Mouse (Mus musculus) lung, postnatal 25 days (tissue): ENCODE measurements at regions not wholly inside any gene's neighbourhood (a gene's known extent, or its start where the extent isn't known, plus 50 kb on each side); places are given as distances from the start of the nearest gene placed in this dataset.

Experiments
- DNase-seq: peaks from one replicate; pipeline ENCODE4 v3.0.0; 2022; ENCODE audit warnings: low spot score

- DNase-seq: peak; percentile 52
Measured at GRCm38 (mm10) chr1:137751446-137751961, 424.0 kb downstream of the Ptprc start.

DNA sequence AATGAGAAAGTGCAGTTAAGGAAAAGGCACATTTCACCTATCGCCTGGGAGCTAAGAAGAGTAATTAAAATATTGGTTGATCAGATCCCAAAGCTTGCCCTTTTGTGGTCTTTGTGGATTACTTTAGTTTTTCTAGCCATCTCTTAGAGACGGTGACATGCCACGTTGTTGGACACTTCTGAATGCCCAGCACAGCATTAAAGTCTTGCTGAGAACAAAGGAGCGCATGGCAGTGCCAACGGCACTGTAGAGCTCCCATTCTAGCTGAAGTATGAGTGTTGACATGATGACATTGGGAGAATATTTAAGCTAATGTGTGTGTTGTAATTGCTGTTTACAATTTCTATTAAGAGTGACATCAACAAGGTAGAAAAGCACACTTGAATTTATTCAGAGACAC is 424.6 kb downstream of the Ptprc start:
- DNase-seq: no peak

DNA sequence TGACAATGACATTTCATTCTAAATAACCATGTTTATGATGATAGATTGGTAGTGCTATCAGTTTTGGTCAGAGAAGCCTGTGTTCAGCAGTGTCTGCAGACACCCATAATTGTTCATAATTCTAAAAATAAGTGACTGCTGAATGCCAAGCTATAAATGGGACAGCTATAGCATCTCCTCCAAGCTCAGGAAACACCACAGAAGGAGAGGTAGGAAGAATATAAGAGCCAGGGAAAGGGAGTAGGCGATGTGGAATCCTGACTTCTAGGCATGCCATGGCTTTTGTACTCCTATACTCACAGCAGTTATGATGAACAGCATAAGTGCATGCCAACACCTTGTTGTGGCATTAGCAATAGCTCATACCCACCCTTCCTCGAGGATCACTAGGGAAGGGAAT is 429.4 kb downstream of the Ptprc start:
- DNase-seq: no peak

DNA sequence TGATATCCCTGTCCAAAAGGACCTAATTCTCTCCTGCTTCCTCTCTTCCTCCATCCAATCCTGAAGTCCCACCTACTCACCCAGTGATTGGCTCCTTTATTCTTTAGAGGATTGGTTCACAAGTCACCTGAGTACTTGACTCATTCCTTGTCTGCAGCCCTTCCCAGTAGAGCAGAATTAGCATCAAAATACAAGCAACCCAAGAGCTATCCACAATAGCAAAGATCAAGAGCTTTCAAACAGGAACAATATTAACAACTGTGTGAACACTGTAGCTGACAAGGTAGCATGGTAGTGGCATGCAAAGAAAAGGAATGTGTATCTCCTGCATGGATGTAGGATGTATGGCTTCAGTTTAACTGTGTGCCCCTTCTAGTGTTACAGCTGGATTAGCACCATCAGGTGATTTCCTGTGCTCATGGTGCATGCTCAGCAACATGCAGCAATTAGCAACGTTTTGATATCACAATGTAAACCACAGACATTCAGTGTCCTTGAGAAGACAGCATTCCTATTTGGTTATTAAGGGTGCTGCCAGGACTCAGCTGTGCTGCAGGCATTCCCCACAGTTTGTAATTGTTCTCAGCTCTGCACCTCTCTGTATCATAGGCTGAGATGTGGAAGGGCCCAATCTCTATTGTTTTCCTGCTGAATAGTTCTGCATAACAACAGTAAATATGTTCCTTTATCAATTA is 437.2 kb downstream of the Ptprc start:
- no peak for DNase-seq

DNA sequence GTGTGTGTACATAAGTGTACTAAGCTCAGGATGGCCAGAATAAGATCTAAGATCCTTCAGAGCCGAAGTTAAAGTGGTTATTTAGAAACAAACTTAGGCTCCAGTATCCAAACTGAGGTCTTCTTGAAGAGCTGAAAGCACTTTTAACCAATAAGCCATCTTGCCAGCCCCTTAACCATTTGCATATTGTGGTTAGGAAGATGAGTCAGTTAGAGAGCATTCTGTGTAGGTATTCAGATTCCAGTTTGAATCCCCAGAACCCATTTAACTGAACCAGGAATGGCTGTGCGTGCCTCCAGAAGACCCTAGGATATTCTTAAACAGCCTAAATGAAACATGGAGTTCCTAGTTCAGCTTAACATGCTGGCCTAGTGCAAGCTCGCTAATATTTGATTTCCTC is 471.6 kb downstream of the Ptprc start:
- no peak for DNase-seq

DNA sequence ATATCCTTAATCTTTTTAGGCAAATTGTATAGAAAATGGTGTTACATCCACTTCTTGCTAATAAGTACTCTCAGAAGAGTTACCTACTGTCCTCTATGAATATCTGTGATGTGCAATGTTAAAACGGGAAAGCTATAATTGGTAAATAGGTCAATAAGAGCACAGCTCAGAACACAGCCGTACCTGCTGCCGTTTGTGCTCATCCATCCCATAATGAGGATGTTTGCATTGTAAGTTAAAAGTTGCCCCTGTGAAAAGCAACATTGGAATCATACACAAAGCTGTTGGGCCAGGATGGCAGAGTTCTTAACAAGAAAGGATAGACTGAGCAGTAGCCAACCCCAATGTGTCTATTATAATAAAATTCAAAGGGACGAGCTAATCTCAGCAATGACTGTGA is 476.6 kb downstream of the Ptprc start:
- DNase-seq: no peak

DNA sequence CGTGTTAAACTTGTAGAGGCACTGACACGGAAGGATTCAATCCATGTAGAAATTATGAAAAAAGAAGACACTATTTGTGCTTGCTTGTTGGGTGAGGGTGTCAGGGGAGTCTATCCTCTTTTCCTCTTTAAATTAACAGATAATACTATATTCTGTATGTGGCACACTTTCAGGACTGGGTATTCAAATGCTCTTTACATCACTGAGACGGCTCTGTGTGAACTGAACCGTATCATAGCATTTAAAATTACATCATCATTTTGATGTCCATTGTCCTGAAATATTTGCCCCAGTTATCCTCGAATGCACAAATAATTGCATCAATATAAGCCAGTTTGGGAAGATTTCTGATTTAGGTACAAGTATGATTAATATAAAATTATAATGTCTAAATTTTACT is 478.2 kb downstream of the Ptprc start:
- DNase-seq: no peak

DNA sequence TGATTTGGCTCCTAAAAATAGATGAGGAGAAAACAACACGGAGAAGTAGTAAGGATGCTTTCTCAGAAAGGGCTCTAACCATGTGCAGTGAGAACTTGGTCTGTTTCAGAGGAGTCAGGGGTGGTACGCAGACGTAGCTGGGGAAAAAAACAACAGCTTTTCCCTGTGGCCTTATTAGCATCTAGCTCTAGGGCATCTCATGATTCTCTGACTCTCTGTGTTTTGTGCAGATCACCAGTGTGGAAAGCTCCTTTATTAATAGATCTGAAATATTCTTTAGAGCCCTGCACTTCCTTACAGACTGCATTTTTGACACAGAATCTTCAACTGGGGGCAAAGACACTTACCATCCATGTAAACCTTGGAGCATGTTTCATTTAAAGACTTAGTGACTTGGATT is 478.7 kb downstream of the Ptprc start:
- DNase-seq: no peak

- no peak for DNase-seq
Measured at GRCm38 (mm10) chr1:137695751-137696150, 479.8 kb downstream of the Ptprc start.

DNA sequence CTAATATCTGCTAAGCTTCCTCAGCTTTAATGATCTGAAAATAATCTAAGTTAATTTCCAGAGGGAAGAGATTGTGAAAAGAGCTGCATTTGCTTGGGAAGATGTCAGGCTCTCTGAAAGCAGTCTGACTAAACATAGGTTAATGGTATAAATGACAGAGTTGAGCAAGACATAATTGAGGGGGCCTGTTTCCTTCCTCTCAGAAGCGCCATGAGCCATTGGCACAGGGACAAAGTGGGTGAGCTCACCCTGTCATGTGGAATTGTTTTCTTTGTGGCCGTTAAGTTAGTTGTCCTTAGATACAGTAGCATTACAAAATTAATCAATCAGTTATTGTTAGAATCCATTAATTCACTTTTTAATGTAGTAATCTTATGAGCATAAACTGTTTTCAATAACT is 483.0 kb downstream of the Ptprc start:
- no peak for DNase-seq

DNA sequence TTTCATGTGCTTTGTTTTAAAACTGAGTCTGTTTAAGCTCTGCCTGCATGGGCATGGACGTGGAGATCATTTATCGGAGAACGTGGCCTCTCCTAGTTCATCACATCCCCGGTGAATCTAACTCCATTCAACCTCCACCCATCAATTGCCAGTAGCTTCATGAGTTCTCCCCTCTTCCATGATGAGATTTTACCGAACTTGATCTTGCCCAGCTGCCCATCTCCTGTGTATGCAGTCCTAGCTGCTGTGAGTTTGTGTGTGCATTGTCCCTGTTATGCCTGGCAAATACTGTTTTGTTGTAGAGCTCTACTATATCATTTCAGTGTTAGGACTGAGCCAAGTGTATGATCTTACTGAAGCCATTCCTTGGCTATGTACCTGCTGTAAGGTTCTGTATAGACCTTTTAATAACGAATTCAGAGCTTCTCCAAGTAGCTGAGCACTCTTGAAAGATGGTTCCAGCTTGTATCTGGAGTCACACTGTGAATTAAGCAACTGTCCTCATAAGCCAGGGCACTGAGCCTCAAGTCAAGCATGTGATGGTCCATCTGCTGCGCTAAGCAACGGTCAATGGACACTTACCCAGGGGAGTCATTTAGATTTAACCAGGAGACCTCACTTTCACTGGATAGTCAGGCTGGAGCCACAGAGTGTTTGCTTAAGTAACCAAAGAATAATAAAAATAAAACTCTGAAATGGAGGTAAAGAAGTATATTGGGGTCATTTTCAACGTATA is 484.5 kb downstream of the Ptprc start:
- DNase-seq: no peak

DNA sequence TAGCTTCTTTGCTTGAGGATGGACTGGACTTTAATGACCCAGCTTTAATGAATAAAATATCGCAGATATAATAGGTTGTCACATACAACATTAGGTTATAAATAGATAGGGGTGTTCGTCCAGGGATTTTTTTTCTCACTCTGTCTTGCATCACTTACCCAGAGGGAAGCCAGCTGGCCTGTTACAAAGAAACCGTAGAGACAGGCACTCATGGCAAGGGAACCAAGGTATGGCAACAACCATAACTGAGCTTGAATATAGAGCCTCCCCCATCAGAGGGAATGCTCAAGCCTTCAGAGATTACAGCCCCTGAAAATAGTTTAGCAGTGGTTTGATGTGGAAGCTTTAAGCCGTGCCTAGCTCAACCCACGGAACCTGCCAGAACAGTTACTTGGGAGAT is 504.9 kb downstream of the Ptprc start:
- DNase-seq: no peak

DNA sequence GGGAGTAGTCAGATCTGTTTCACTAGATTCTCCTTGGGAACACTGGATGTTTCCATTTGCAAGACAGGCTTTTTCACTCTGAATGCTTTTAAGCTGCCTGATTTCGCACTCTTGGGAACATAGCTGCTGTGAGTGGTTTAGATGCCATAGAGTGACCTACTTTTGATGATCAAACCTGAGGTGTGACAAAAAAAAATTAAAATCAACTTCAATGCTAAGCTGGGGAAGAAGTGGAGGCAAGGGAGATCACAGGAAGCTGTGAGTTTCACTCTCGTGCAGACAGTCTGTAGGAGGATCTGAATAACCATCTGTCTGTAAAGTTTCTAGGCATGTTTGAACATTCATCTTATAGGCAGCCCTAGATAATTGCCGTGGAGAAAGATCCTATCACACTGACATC is 505.7 kb downstream of the Ptprc start:
- no peak for DNase-seq

GRCm38 (mm10) chr1:137658141-137658540 is 517.4 kb downstream of the Ptprc start:
- no peak for DNase-seq

- DNase-seq: no peak
Measured at GRCm38 (mm10) chr1:137656900-137657458, 518.5 kb downstream of the Ptprc start.

- no peak for DNase-seq
Measured at GRCm38 (mm10) chr1:137654171-137654570, 521.3 kb downstream of the Ptprc start.

- peak; percentile 32 for DNase-seq
Measured at GRCm38 (mm10) chr1:137653495-137653894, 522.0 kb downstream of the Ptprc start.

- DNase-seq: no peak
Measured at GRCm38 (mm10) chr1:137650629-137651028, 524.9 kb downstream of the Ptprc start.

DNA sequence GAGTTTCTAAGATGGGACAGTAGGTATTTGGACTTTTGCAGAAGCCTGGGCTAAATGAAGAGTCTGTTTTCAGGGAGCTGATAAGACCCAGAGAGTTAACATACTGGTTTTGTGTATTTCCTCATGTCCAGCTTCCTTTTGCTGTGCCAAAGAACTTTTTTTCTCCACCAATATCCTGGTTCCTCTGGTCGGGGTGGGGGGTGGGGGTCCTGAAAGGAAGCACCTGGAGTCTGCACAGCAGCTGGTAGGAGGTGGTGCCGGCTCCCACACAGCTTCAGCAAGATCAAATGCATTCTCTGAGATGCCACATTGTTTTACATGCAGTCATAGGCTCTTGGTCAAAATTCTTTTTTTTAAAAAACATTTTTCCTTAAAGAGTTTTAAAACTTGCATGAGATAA is 525.4 kb downstream of the Ptprc start:
- DNase-seq: no peak

DNA sequence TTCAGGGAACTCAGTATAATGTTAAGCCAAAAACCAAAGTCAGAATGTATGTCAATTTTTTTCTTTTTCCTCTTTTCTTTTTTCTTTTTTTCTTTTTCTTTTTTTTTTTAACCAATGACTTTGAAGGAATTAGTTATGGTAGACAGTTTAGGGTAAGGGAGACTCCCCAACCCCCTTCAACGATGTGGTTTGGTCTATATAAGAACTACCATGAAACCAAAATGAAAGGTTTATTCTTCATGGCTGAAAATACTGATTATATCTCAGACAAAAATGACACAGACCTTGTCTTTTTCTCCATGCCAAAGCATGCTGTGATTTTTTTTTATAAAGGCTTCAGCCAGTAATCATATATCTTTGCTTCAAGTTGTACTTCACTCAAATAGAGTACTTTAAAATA is 526.7 kb downstream of the Ptprc start:
- no peak for DNase-seq

DNA sequence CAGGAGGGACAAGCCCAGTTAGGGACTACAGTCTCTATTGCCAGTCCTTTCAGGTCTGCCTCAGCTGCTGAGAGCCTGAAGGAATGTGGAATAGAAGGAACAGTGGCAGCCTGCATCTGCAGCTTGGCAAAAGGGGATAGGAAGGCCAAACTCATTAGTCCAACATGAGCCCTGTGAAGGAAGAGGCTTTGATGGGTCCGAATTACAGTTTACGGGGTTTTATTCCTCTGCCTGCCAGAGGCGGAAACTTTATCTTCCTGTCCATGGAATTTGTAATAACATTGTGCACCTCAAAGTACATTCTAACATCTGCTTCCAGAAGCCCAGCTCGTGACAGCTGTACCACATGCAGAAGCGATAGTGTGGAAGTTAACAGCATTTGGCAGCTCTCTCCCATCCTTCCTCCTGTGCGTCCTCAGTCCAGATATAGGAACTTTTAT is 530.9 kb downstream of the Ptprc start:
- no peak for DNase-seq

DNA sequence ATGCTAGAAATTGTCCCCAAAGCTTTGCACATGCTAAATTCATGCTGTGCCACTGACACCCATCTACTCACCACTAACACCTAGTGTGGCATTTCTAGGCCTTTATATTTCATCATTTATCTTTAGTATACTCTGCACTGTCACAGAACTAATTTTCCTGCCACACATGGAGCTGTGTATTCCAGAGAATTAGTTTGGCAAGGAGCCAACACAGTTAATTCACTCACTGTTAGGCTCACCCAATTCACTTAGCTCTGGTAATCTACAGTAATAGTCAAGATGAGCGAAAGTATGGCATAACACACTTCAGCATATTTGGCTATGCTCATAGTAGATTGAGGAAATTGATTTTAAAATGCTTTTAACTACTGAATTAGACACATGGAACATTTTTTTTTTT is 532.0 kb downstream of the Ptprc start:
- DNase-seq: no peak

GRCm38 (mm10) chr1:137640848-137641247 is 534.7 kb downstream of the Ptprc start:
- no peak for DNase-seq
